Mouse (Mus musculus): ENCODE results near the gene Usp50.

Usp50 gene

GRCm38 (mm10) chr2:126743389-126743788 lies 39.9 kb downstream of the Usp50 start:
- DNase-seq (ENCODE audit: low spot score in 2 of 2): no peak

GRCm38 (mm10) chr2:126740314-126740713 lies 43.0 kb downstream of the Usp50 start:
- DNase-seq (ENCODE audit: low spot score in 2 of 2): no peak

- DNase-seq (ENCODE audit: low spot score in 2 of 2): no peak
These were observed 47.8 kb downstream of the Usp50 start for GRCm38 (mm10) chr2:126735339-126736073.

GRCm38 (mm10) chr2:126730502-126730901 lies 52.8 kb downstream of the Usp50 start:
- DNase-seq (ENCODE audit: low spot score in 2 of 2): no peak

GRCm38 (mm10) chr2:126729207-126729606 lies 54.1 kb downstream of the Usp50 start:
- no peak for DNase-seq (ENCODE audit: low spot score in 2 of 2)

- DNase-seq (ENCODE audit: low spot score in 2 of 2): no peak
These were observed 70.3 kb downstream of the Usp50 start for GRCm38 (mm10) chr2:126712950-126713349.

- no peak for DNase-seq (ENCODE audit: low spot score in 2 of 2)
These were observed 70.7 kb downstream of the Usp50 start for GRCm38 (mm10) chr2:126712526-126712925.

- no peak for DNase-seq (ENCODE audit: low spot score in 2 of 2)
These were observed 74.9 kb downstream of the Usp50 start for GRCm38 (mm10) chr2:126708361-126708760.

GRCm38 (mm10) chr2:126707438-126707779 lies 75.9 kb downstream of the Usp50 start:
- DNase-seq (ENCODE audit: low spot score in 2 of 2): no peak

GRCm38 (mm10) chr2:126706759-126707437 lies 76.4 kb downstream of the Usp50 start, which contains the start of gene Usp8:
TSS of gene Usp8 (plus strand) at chr2:126707328.
- DNase-seq (ENCODE audit: low spot score in 2 of 2): peak; percentile 96 to 98

- DNase-seq (ENCODE audit: low spot score in 2 of 2): no peak
These were observed 88.0 kb downstream of the Usp50 start for GRCm38 (mm10) chr2:126695285-126695684.

GRCm38 (mm10) chr2:126691290-126691689 lies 92.0 kb downstream of the Usp50 start:
- DNase-seq (ENCODE audit: low spot score in 2 of 2): no peak

GRCm38 (mm10) chr2:126682937-126683336 lies 100.3 kb downstream of the Usp50 start:
- no peak for DNase-seq (ENCODE audit: low spot score in 2 of 2)

- DNase-seq (ENCODE audit: low spot score in 2 of 2): no peak
These were observed 100.9 kb downstream of the Usp50 start for GRCm38 (mm10) chr2:126682333-126682732.

- no peak for DNase-seq (ENCODE audit: low spot score in 2 of 2)
These were observed 105.9 kb downstream of the Usp50 start for GRCm38 (mm10) chr2:126677366-126677765.

GRCm38 (mm10) chr2:126676122-126676515 lies 107.2 kb downstream of the Usp50 start, which contains the start of gene Gabpb1:
TSS of gene Gabpb1 (minus strand) at chr2:126676337.
- DNase-seq (ENCODE audit: low spot score in 2 of 2): no peak

GRCm38 (mm10) chr2:126675169-126676121 lies 107.8 kb downstream of the Usp50 start:
- peak; percentile 74 to 84 for DNase-seq (ENCODE audit: low spot score in 2 of 2)

GRCm38 (mm10) chr2:126674441-126675168 lies 108.7 kb downstream of the Usp50 start:
- DNase-seq (ENCODE audit: low spot score in 2 of 2): peak in 1 of 2 experiments; percentile 33

- no peak for DNase-seq (ENCODE audit: low spot score in 2 of 2)
These were observed 109.7 kb downstream of the Usp50 start for GRCm38 (mm10) chr2:126673317-126674242.

- DNase-seq (ENCODE audit: low spot score in 2 of 2): no peak
These were observed 114.5 kb downstream of the Usp50 start for GRCm38 (mm10) chr2:126668621-126669252.
